Mouse (Mus musculus) limb, embryonic 12.5 days (tissue): ENCODE data around the gene Rarres2. TPM values are rescaled to one million over a fixed set of nuclear protein-coding genes. Genes with fewer than 3 reads are reported as not detected.

Experiments
- ATAC-seq: fragments of 200-750 bp; cut with Nextera tagmentation; 2 replicates; pipeline ENCODE4 v1.8.0; 2017; ENCODE audit warnings: low read depth, moderate TSS enrichment; ENCODE audit not compliant: insufficient number of reproducible peaks, insufficient read depth, low FRiP score, low TSS enrichment
- H3K27ac ChIP-seq: fragments of 300-500 bp; sonication (generic); 2 replicates; pipeline ENCODE4 v1.5.1; 2016; ENCODE audit warnings: mild to moderate bottlenecking, moderate library complexity
- H3K27me3 ChIP-seq: fragments of 300-500 bp; sonication (generic); 2 replicates; pipeline ENCODE4 v1.6.1; 2016; ENCODE audit warnings: mild to moderate bottlenecking, moderate library complexity
- H3K36me3 ChIP-seq: fragments of 300-500 bp; sonication (generic); 2 replicates; pipeline ENCODE4 v1.6.1; 2016; ENCODE audit warnings: mild to moderate bottlenecking, moderate library complexity
- H3K4me1 ChIP-seq: fragments of 300-500 bp; sonication (generic); replicated peaks from 2 replicates; pipeline ENCODE4 v1.6.1; 2016
- H3K4me2 ChIP-seq: fragments of 300-500 bp; sonication (generic); 2 replicates; pipeline ENCODE4 v1.6.1; 2016; ENCODE audit warnings: mild to moderate bottlenecking, moderate library complexity
- H3K4me3 ChIP-seq: fragments of 300-500 bp; sonication (generic); replicated peaks from 2 replicates; pipeline ENCODE4 v1.5.1; 2016; ENCODE audit warnings: mild to moderate bottlenecking
- H3K9ac ChIP-seq: fragments of 300-500 bp; sonication (generic); replicated peaks from 2 replicates; pipeline ENCODE4 v1.6.1; 2016; ENCODE audit warnings: mild to moderate bottlenecking, moderate library complexity
- H3K9me3 ChIP-seq: fragments of 300-500 bp; sonication (generic); 2 replicates; pipeline ENCODE4 v1.6.1; 2016; ENCODE audit warnings: mild to moderate bottlenecking, moderate library complexity
- WGBS: fragments of 180-500 bp; shearing (Covaris S2); methylation state at CpG from one replicate; pipeline ENCODE4 v1.1.7; 2016; 5-methylcytosine and 5-hydroxymethylcytosine counted together
- polyA plus RNA-seq: library from polyadenylated mRNA; unstranded; fragments of >200 nt; fragmentation: Nextera tagmentation; extraction: Ambion mirVana; gene quantifications from 2 replicates; pipeline ENCODE4 v1.2.1, GENCODE M21; 2016

Gene Rarres2
- polyA plus RNA-seq, 1 experiment from 2014 or later = 6.9 TPM

DNA sequence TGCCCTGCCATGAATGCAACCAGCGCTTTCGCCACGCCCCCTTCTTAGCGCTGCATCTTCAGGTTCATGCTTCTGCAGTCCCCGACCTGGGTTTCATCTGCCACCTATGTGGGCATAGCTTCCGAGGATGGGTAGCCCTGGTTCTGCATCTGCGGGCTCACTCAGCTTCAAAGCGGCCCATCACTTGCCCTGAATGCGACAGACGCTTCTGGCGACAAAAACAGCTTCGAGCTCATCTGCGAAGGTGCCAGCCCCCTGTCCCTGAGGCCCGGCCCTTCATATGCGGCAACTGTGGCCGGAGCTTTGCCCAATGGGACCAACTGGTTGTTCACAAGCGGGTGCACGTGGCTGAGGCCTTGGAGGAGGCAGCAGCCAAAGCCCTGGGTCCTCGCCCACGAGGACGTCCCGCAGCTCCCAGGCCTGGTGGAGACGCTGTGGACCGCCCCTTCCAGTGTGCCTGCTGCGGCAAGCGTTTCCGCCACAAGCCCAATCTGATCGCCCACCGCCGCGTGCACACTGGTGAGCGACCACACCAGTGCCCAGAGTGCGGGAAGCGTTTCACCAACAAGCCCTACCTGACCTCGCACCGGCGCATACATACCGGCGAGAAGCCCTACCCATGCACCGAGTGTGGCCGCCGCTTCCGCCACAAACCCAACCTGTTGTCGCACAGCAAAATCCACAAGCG lies 24.1 kb upstream of the Rarres2 start:
- ATAC-seq = no peak
- Histone ChIP-seq H3K27me3 (no peaks in the 10 kb centered on the region), H3K4me2 (no peak overlapping the region), H3K9me3 (peaks cover 34% of the 10 kb centered on the region), H3K36me3 (peaks cover 55% of the 10 kb centered on the region), H3K4me1 (peaks cover 25% of the 10 kb centered on the region), H3K9ac (no peak overlapping the region), H3K4me3 (no peak overlapping the region), H3K27ac (no peak overlapping the region)
- WGBS = 97% methylated on average over 45 of the region's 45 CpGs

DNA sequence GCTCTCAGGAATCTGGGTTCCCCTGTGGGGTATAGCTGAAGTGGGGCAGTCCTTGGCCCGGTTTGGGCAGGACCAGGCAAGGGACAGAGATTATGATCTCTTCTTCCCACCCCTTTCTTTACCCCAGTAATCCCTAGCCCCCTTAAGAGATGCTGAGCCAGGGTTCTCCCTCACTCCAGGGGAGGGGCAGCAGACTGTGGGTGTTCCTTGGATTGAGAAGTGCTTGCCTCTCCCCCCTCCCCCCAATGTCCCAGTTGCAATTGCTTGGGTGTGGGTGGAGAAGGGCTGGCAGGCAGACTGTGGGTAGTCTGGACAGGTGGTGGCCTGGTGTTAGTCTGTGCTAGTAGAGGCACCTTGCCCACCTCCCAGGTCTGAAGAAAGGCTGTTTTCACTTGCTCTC lies 22.7 kb upstream of the Rarres2 start:
- H3K27me3 ChIP-seq = no peaks in the 10 kb centered on the region
- peak overlapping the region; percentile 78; the same call in 1 of the 2 replicates for H3K9ac ChIP-seq
- WGBS = 47% methylated on average over 1 of the region's 1 CpGs
- peak overlapping the region; percentile 80 for H3K4me2 ChIP-seq
- H3K4me3 ChIP-seq = peak overlapping the region; percentile 79
- ATAC-seq = no peak
- peaks cover 54% of the 10 kb centered on the region for H3K36me3 ChIP-seq
- H3K4me1 ChIP-seq = peaks cover 17% of the 10 kb centered on the region
- H3K9me3 ChIP-seq = peaks cover 34% of the 10 kb centered on the region
- no peak overlapping the region for H3K27ac ChIP-seq

GRCm38 (mm10) chr6:48594043-48594738 lies 21.6 kb upstream of the Rarres2 start:
- H3K9me3 ChIP-seq = peaks cover 33% of the 10 kb centered on the region
- peak overlapping the region; percentile 80 for H3K4me2 ChIP-seq
- ATAC-seq = peak; percentile 76
- peak overlapping the region; percentile 78 for H3K9ac ChIP-seq
- H3K27ac ChIP-seq = peak overlapping the region; percentile 86
- WGBS = 1% methylated on average over 40 of the region's 41 CpGs
- H3K36me3 ChIP-seq = peaks cover 44% of the 10 kb centered on the region
- H3K4me1 ChIP-seq = peaks cover 19% of the 10 kb centered on the region
- H3K4me3 ChIP-seq = peak overlapping the region; percentile 79
- no peaks in the 10 kb centered on the region for H3K27me3 ChIP-seq

DNA sequence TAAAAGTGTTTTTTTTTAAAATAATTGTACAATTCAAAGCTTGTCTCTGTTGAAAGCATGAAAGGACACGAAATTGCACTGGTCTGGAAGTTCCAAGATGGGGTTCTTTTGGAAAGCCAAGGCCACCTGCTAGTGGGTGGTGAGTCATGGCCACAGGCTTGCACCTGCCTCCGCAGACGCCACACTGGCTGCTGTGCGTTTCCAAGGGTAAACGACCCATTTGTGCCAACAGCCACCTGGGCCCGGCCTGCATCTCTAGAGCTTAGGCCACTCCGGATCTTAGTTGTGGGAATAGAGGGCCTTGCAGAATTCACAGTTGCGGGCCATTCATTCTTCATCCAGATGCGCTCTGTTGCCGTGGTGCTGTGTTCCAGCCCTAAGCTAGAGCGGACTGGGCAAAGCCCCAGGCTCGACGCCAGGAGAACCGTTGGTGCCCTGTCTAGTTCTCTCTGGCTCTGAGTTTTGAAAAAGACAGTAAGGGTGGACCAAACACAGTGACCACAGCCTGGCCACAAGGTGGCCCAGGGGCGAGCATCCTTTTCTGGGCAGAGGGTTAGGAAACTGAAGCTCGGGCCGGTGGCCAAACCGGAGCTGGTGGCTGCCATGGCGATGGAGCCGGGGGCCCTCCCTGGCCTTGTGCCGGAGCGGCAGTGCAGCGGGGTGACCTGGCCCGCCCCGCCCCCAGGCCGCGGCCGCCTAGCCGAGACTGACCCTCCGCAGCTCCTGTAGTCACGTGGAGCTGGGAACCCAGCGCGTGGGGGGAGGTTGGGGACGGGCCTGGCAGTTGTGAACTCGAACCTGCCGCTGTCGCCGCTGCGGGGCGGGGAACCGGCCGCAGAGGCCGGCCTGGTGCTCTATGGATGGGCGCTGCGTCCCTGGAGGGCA lies 20.8 kb upstream of the Rarres2 start, which contains the start of the genes Repin1 and Gm44965:
Repin1 (plus strand) TSS at position 726 of the 885 bp plus-strand sequence.
Gm44965 (plus strand) TSS at position 784 of the 885 bp plus-strand sequence.
- no peaks in the 10 kb centered on the region for H3K27me3 ChIP-seq
- peak within 1 kb of the TSS; percentile 79 for H3K4me3 ChIP-seq
- peaks cover 31% of the 10 kb centered on the region for H3K9me3 ChIP-seq
- H3K4me2 ChIP-seq = peak within 1 kb of the TSS; percentile 80
- ATAC-seq = peak; percentile 93
- WGBS = 7% methylated on average over 44 of the region's 45 CpGs
- H3K9ac ChIP-seq = peak within 1 kb of the TSS; percentile 78
- H3K36me3 ChIP-seq = peaks cover 36% of the 10 kb centered on the region
- peaks cover 20% of the 10 kb centered on the region for H3K4me1 ChIP-seq
- H3K27ac ChIP-seq = peak within 1 kb of the TSS; percentile 86

GRCm38 (mm10) chr6:48591871-48592270 lies 19.3 kb upstream of the Rarres2 start:
- peaks cover 20% of the 10 kb centered on the region for H3K36me3 ChIP-seq
- ATAC-seq = no peak
- H3K4me3 ChIP-seq = no peak overlapping the region
- no peak overlapping the region for H3K27ac ChIP-seq
- H3K4me1 ChIP-seq = peaks cover 20% of the 10 kb centered on the region
- H3K9me3 ChIP-seq = peaks cover 18% of the 10 kb centered on the region
- no peak overlapping the region for H3K4me2 ChIP-seq
- H3K9ac ChIP-seq = no peak overlapping the region
- no peaks in the 10 kb centered on the region for H3K27me3 ChIP-seq
- WGBS = 88% methylated on average over 6 of the region's 6 CpGs

- Histone ChIP-seq H3K27ac (no peak overlapping the region), H3K4me1 (peaks cover 20% of the 10 kb centered on the region), H3K9ac (no peak overlapping the region), H3K9me3 (peaks cover 12% of the 10 kb centered on the region), H3K4me2 (no peak overlapping the region), H3K36me3 (peaks cover 15% of the 10 kb centered on the region), H3K27me3 (no peaks in the 10 kb centered on the region), H3K4me3 (no peak overlapping the region)
- WGBS = 94% methylated on average over 3 of the region's 3 CpGs
- no peak for ATAC-seq
Observed at GRCm38 (mm10) chr6:48591221-48591845, 18.7 kb upstream of the Rarres2 start.

DNA sequence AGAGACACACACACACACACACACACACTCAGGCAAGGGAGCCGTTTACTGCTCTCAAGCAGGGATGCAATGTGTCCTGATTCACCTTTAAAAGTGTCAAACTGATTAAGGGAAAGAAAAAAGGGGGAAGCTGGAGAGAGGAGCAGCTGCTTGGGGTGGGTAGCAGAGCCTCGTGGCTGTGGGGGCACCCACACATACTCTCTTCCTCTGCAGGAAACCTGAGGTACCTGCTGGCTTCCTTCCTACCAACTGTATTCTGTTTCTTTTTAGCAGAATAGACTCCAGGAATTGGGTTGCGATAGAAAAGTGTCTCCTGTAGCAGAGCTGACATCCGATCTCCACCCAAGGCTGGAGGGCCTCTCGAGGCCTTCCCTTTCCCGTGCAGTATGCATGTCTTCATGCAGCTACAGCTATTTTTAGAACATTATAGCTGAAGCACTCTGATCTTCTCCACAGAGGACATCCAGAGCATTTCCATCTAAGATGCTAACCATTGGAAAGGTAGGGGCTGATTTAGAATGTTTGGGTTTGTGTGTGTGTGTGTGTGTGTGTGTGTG lies 16.7 kb upstream of the Rarres2 start, which contains the start of gene Gm45021:
Gm45021 (plus strand) TSS at position 417 of the 557 bp plus-strand sequence.
- peaks cover 9% of the 10 kb centered on the region; the same call in 1 of the 2 replicates for H3K4me1 ChIP-seq
- no peak within 1 kb of the TSS for H3K27ac ChIP-seq
- H3K27me3 ChIP-seq = no peaks in the 10 kb centered on the region
- no peak within 1 kb of the TSS for H3K4me3 ChIP-seq
- WGBS = 42% methylated on average over 6 of the region's 6 CpGs
- no peak for ATAC-seq
- no peaks in the 10 kb centered on the region for H3K9me3 ChIP-seq
- H3K4me2 ChIP-seq = no peak within 1 kb of the TSS
- H3K36me3 ChIP-seq = no peaks in the 10 kb centered on the region
- H3K9ac ChIP-seq = peak within 1 kb of the TSS; percentile 28; the same call in 1 of the 2 replicates

- H3K9ac ChIP-seq = no peak overlapping the region
- H3K4me2 ChIP-seq = no peak overlapping the region
- H3K4me1 ChIP-seq = no peaks in the 10 kb centered on the region
- no peaks in the 10 kb centered on the region for H3K27me3 ChIP-seq
- no peak overlapping the region for H3K27ac ChIP-seq
- no peaks in the 10 kb centered on the region for H3K9me3 ChIP-seq
- no peaks in the 10 kb centered on the region for H3K36me3 ChIP-seq
- WGBS = 73% methylated on average over 3 of the region's 3 CpGs
- H3K4me3 ChIP-seq = no peak overlapping the region
- no peak for ATAC-seq
Observed at GRCm38 (mm10) chr6:48582037-48582436, 9.4 kb upstream of the Rarres2 start.

DNA sequence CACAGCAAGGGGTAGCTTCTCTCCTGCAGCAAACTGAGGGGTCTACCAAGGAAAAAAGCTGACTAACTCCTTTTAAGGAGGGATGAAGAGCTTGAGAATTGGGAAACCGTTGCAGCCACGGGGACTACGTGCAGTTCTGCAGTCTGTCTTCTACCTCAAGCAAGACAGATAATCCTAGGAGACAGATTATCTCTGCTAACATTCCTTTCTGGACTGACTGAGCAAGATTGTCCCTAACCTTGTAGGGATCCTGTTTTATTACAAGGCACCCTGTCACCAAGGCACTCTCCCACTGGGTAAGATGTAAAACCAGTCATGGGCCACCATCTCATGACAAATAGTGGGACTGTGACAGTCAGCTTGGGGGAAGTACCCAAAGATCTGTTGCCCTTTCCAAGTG lies 8.7 kb upstream of the Rarres2 start:
- no peak overlapping the region for H3K27ac ChIP-seq
- H3K36me3 ChIP-seq = no peaks in the 10 kb centered on the region
- no peak for ATAC-seq
- 63% methylated on average over 3 of the region's 3 CpGs for WGBS
- no peaks in the 10 kb centered on the region for H3K9me3 ChIP-seq
- no peak overlapping the region for H3K4me2 ChIP-seq
- H3K4me1 ChIP-seq = no peaks in the 10 kb centered on the region
- H3K9ac ChIP-seq = no peak overlapping the region
- no peaks in the 10 kb centered on the region for H3K27me3 ChIP-seq
- H3K4me3 ChIP-seq = no peak overlapping the region

DNA sequence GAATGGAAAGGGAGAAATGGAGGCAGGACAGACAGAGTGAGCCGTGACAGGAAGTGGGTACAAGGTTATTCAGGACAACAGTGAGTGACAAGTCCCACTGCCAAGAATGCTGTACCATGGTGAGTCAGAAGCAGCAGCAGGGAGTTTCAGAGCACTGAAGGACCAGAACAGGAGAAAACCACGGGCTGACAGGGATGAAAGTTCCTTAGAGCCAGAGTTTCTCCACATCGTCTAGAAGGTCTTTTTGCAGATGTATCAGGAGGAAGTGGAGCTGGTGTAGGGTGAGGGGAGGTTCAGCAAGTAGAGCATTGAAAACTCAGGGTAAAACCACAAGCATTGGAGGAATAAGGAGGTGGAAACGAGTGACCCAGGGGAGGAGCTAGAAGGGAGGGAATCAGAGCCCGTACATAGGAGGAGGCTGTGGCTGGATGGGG lies 6.6 kb upstream of the Rarres2 start:
- Histone ChIP-seq H3K4me3 (no peak overlapping the region), H3K27me3 (no peaks in the 10 kb centered on the region), H3K4me1 (no peaks in the 10 kb centered on the region), H3K4me2 (no peak overlapping the region), H3K9ac (no peak overlapping the region), H3K36me3 (no peaks in the 10 kb centered on the region), H3K9me3 (no peaks in the 10 kb centered on the region), H3K27ac (no peak overlapping the region)
- no peak for ATAC-seq
- 40% methylated on average over 5 of the region's 5 CpGs for WGBS
